Mouse (Mus musculus) frontal cortex, postnatal 25 days (tissue): ENCODE measurements around the gene Gm3476.
A peak's percentile ranks its signal among the peaks of the same experiment; 100 is the strongest.
"Not testable (repeated sequence)": the region's sequence is repeated elsewhere in the genome, so short reads cannot be mapped to it uniquely, and the experiment has no call there.

ENCODE experiments used
- DNase-seq, 2 experiments: peaks; one replicate each; pipeline ENCODE4 v3.0.0; 2022; ENCODE audit warnings: low spot score in 2 of 2

Gene Gm3476

GRCm38 (mm10) chr14:6125707-6126106 is at the start of gene Gm3476:
Gene Gm3476 (minus strand): TSS chr14:6125807.
- DNase-seq = not testable (repeated sequence)

GRCm38 (mm10) chr14:6163538-6163937 is 37.9 kb upstream of the Gm3476 start:
- DNase-seq = not testable (repeated sequence)

DNA sequence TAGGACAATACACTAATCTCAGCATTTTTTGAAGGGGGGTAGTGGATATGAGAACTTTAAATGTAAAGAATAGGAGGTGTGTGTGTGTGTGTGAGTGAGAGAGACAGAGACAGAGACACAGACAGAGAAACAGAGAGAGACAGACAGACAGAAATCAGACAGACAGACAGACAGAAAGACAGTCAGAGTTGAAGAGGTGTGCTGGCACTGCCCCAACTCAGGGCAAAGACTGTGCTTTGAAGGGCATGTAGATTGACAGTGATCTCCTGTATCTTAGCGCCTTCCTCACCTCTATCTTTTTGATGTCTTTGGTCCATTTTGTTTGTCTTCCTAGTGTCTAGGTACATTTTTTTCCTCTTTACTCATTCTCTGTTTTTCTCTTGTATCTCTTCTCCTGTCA is 35.5 kb upstream of the Gm3476 start:
- DNase-seq = not testable (repeated sequence)

DNA sequence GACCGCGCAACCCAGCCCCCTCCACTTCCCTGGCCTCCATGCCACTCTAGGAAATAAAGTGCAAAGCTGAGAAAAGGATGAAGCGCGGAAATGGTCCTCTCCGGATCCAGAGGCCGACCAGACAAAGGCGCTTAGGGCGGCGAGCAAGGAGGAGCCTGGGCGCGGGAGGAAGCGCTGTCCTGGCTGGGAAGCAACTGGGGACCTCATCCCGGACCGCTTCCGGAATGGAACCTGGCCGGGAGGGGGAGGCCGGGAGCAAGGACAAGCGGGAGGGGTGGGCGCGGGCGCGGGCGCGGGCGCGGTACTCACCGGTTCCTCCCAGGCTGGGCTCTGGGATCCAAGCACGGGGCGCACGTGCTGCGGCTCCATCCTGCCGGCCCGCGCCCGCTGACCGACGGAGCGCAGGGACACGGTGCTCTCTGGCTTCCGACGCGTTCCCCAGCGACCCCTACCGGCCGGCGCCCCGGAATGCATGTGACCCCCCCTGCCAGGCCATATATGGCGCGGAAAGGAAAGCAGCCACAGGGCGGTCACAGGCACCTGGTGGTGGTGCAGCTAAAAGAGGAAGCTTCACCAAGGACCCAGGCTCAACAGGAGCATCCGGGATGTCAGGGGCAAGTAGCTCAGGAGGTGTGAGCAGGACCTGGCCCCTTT is 17.2 kb downstream of the Gm3476 start, which contains the start of gene Gm3468:
Gene Gm3468 (minus strand): TSS at position 394 of the 654 bp plus-strand sequence.
- DNase-seq = peak; percentile 24 to 30

GRCm38 (mm10) chr14:6107500-6107899 is 18.1 kb downstream of the Gm3476 start:
- not testable (repeated sequence) for DNase-seq

DNA sequence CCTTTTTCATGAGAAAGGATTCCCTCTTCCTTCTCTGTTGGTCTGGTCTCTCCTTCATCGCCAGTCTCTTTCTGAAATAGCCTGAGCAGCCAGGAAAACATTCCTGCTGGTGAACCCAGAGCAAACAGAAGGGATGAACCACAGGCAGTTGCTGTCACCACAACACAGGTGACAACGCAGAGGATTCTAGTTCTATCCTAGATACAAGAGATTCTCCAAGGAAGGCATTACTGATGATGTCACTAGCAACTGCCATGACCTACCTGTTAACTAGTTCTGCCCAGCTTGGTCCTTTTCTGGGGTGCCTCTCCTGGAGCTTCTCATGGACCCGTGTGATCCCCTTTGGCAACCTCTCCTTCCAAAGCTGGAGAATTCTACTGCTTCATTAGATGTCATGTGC is 31.8 kb downstream of the Gm3476 start, which contains the start of gene Gm8206:
Gene Gm8206 (minus strand): TSS at position 101 of the 400 bp plus-strand sequence.
- DNase-seq = not testable (repeated sequence)

DNA sequence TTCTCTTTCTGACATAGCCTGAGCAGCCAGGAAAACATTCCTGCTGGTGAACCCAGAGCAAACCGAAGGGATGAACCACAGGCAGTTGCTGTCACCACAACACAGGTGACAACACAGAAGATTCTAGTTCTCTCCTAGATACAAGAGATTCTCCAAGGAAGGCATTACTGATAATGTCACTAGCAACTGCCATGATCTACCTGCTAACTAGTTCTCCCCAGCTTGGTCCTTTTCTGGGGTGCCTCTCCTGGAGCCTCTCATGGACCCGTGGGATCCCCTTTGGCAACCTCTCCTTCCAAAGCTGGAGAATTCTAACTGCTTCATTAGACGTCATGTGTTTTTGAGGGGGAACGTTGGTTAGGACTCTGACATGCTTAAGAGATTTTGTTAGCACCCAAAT is 67.4 kb downstream of the Gm3476 start, which contains the start of gene Gm6337:
Gene Gm6337 (minus strand): TSS at position 101 of the 400 bp plus-strand sequence.
- not testable (repeated sequence) for DNase-seq
